Mouse (Mus musculus): ENCODE results near the gene P2ry10. TPM values are rescaled to one million over a fixed set of nuclear protein-coding genes. Genes with fewer than 3 reads are reported as not detected.
"Not testable (repeated sequence)": the region's sequence is repeated elsewhere in the genome, so short reads cannot be mapped to it uniquely, and the experiment has no call there.

P2ry10 gene
- total RNA-seq (2021) = under 1 TPM in 1 of 2 experiments, not detected in 1; 0.28 TPM
- long read RNA-seq, experiment 1 = 0 reads
- long read RNA-seq, experiment 2 = 0 reads

DNA sequence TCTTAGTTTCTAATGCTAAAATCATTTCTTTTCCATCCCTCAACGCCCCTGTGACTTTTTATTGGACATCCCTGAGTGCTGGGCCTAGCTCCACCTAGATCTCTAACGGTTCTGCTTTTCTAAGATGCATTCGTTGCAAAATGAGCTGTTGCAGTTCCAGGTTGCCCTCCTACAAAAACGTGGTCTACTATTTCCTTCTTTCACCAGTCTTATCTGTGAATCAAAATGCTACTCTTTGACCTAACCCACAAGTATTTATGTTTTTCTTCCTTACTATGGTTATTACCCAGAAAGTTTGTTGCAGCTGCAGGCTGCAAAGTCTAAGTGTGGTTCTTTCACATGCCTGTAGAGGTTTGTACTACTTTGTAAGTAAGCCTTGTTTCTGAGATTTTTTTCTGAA is at the start of gene P2ry10:
Gene P2ry10, plus strand, starts transcription at position 316 of the 400 bp plus-strand sequence.
- DNase-seq (ENCODE audit: low spot score in 2 of 2) = no peak

DNA sequence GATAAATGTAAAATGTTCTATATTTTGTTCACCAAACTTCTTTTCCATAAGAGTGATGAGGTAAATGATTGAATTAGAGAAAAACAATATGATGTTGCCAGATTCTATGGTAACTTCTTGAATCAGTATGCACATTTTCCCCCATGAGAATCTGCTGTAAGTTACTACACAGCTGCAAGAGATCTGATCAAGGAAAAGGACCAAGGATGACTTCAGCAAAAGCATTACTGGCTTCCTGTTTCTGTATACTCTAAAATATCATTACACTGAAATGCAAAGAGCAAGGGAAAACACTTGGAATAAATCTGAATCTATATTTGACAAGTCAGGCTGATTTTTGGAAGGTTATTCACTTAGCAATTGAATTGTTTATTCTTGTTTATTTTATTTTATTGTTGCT is 49.1 kb upstream of the P2ry10 start:
- DNase-seq (ENCODE audit: low spot score in 2 of 2) = no peak

DNA sequence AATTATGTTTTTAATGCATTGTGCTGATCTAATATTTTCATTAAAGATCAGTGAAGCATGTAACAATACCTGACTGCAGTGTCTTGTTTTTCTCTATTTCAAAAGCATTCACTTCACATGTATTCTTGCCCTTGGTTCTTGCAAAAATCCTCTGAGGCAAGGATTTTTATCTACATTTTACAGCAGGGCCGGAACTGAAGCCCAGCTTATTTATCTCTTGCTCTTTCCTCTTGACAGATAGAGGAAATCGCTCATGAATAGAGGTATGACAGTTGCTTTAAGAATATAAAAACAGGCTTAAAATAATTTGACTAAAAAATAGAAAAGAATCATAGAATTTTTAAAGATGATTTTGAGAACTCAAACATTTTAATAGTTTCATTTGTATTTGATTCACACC is 48.7 kb upstream of the P2ry10 start:
- DNase-seq (ENCODE audit: low spot score in 2 of 2) = no peak

DNA sequence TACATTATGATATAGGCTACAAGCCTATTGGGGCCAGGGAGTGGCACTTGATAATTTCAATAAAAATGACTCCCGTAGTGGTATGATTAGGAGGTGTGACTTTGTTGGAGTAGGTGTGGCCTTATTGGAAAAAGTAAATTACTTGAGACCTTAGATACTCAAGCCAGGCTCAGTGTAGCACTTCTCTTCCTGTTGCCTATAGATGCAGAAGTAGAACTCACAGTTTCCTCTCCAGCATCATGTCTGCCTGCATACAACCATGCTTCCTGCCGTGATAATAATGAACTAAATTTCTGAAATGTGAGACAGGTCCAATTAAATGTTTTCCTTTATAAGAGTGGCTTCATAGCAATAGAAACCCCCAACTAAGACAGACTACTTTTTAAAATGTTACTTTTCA is 45.9 kb upstream of the P2ry10 start:
- DNase-seq (ENCODE audit: low spot score in 2 of 2) = no peak

DNA sequence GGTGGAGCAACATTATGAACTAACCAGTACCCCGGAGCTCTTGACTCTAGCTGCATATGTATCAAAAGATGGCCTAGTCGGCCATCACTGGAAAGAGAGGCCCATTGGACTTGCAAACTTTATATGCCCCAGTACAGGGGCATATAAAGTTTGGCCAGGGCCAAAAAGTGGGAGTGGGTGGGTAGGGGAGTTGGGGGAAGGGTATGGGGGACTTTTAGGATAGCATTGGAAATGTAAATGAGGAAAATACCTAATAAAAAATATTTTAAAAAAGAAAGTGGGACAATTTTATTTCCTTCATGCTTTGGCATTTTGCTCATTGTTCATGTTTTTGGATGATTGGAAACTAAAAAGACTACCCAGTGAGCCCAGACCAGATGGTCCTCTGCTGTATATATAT is 4.9 kb upstream of the P2ry10 start:
- not testable (repeated sequence) for DNase-seq (ENCODE audit: low spot score in 2 of 2)

DNA sequence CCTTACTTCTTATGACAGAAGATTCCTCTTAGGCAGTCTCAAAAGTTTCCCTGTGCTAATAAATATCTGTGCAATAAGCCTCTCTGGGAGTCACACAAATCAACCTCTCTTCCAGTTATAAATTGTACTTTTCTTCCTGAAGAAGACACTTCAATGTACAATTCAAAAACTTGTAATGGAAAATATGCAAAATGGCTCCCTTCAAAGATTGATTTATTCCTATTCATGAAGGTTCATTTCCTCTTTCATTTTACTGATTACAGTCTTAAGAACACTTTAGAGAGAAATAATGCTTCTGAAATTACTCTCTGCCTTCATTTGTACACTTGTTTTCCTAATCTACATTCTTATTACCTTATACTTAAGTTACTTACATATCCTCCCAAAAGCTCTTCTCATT is 4.0 kb upstream of the P2ry10 start:
- no peak for DNase-seq (ENCODE audit: low spot score in 2 of 2)

DNA sequence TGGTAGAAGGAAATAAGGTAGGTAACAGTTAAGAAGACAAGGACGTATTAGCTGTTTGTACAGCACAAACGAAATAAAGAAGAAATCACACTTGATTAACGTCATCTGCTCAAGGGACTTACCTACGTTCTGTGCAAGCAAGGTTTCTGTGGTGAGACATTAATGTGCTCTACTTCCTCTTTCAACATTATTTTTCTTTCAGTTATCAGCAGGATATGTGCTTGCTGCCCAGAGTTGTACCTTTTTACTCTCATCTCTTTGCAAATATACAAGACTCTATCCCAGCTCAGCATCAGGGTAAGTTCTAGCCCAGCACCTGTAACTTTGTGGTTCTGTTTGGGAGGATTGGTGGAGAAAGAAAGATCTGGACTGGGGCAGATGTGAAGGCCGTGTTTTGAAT is 839 bp downstream of the P2ry10 start:
- no peak for DNase-seq (ENCODE audit: low spot score in 2 of 2)

DNA sequence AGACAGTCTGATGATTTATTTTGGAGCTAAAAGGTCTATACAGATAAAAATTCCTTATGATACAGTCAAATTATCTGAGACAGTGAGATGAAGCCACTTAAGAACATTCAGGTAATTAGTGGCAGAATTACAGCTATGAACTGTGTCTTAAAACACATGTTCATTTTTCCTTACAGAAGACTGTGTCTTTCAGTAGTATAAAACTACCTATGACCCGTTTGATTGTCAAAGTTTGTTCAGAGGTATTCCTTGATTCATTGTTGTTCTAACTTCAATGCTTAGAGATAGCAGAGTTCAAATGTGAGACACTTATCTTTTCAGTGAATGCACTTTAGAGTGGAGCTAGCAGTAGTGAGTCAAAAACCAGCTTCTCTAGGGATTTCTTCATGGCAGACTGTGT is 1.6 kb downstream of the P2ry10 start:
- no peak for DNase-seq (ENCODE audit: low spot score in 2 of 2)

DNA sequence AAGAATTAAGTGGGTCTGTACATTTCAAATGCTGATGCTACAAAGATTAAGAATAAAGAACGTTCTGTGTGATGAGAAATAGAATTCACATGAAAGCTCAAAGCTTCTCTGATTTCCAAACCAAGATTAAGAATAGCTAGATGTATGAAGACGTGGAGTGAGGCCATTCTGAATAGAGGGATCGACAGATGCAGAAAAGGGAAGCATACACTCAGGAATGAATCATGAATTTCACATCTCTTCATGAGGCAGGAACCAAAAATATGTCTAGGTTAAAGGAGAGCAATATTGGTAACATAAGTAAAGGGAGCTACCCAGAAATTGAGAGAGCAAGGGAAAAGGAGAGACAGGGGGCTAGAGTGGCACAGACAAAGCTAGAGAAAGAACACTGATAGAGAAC is 7.3 kb downstream of the P2ry10 start:
- DNase-seq (ENCODE audit: low spot score in 2 of 2) = no peak

DNA sequence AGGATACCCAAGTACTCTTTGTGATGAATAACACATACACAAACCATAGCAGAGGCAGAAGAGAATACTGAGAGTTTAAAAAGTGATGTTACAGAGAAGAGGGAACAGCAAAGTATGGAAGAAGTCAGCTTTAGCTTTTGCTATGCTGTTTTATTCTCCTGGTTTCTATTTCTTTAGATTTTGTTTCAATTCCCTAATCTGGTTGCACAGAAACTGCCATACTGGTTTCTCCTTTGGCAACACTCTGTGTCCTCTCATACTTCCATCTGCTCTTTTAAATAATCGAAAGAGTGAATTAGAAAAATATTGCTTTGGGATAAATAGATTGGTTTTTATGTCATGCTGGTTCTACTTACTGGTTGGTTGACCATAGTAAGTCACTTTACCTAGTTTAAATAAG is 28.0 kb downstream of the P2ry10 start:
- DNase-seq (ENCODE audit: low spot score in 2 of 2) = no peak

DNA sequence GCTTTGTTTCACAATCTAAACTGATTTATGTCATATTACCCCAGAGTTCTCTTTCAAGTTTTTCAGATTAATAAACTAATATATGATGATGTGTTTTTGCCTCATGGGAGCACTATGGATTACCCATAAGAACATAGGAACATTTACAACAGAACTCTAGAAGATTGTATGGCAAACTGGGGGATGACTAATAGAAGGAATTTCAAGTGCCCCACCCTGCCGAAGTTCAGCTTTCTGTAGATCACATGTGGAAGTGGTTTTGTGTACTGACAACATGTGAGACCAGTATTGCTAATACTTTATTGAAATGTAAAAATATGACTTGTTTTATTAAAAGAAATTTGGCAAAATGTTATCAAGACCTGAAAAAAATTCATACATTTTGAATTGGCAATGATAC is 28.7 kb downstream of the P2ry10 start:
- DNase-seq (ENCODE audit: low spot score in 2 of 2) = no peak

DNA sequence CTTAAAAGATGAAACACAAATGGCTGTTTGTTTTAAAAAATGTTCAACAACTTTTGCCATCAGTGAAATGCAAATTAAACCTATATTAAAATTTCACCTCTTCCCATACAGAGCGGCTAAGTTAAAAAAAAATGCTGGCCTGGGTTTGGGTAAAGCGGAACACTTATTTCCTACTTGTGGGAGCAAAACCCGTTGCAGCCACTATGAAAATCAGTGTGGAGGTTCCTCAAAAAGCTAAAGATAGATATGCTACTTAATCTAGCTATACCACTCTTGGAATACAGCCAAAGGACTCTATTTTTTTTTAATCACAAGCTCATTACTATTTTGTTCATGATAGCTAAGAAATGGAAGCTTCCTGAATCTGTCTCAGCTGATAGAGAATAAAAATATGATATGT is 54.9 kb downstream of the P2ry10 start:
- no peak for DNase-seq (ENCODE audit: low spot score in 2 of 2)

DNA sequence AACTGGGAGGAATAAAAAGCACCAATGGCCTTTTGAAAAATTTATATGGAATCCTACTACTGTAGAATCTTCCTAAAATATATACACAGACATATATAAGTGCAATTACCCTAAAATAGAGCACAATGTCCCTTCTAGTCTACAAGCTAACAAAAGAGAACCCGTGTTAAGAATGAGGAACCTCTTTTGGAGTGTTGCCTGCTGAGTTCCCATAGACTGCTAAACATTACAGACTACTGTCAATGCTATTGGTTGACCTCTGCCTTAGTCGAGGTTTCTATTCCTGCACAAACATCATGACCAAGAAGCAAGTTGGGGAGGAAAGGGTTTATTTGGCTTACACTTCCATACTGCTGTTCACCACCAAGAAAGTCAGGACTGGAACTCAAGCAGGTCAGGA is 55.6 kb downstream of the P2ry10 start:
- DNase-seq (ENCODE audit: low spot score in 2 of 2) = no peak

DNA sequence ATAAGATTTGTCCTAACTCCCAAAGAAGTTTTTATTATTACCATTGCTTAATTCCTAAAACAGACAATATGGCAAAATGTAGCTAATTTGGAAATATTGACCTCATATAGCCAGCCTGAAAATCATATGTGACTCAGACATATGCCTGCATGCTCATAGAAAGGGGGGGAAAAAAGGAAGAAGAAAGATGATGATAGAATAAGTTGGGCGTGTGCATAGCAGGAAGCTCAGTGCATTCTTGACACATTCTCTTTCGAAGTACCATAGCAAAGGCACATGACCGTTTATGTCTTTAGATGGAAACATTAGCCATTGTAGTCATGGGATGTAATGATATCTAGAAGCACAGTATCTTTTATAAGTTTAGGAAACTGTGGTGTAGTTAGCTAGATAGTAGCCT is 60.4 kb downstream of the P2ry10 start, which contains the start of gene P2ry10b:
Gene P2ry10b, plus strand, starts transcription at position 247 of the 400 bp plus-strand sequence.
- no peak for DNase-seq (ENCODE audit: low spot score in 2 of 2)

DNA sequence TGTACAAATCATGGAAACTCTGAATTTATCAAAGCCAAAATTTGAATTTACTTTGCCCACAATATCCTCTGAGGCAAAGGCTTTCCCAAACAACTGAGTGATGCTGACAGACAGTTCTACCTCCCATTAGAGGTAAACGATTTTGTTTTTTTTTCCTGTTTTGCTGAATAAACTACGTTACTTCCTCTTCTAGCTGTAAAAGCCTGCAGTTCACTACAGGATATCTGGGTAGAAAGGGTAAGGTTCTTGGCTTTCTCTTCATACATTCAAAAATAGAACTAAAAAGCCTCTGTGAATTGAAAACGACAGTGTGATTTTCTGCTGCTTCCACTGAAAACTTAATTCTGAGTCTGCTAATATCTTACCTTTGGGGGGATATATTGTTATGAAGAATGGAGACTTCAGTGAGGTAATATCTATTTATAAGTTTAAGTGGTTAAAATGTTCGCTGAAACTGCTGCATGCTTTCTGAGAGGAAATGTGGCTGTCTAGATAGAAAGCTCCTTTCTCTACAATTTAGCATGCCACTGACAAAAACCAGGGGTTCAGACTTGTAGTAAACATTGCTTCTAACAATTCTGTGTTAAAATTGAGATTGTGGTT is 61.2 kb downstream of the P2ry10 start:
- no peak for DNase-seq (ENCODE audit: low spot score in 2 of 2)

DNA sequence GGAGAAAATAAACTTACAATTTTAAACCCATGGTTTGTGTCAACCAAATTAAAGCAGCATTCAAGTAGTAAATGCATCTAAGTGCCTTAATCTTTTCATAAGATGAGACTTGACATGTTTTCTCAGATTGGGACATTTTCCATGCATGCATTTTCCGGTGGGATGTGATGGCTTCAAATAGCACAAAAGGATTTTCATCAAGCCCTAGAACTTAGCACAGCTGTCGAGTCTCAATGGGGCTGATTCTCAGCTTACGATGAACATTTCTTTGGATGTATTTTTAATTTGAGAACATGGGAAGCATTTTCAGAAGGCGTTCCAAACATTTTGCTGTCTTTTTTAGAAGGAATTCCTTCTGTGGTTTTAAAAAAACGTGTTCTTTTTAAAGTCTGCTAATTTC is 61.7 kb downstream of the P2ry10 start:
- no peak for DNase-seq (ENCODE audit: low spot score in 2 of 2)

DNA sequence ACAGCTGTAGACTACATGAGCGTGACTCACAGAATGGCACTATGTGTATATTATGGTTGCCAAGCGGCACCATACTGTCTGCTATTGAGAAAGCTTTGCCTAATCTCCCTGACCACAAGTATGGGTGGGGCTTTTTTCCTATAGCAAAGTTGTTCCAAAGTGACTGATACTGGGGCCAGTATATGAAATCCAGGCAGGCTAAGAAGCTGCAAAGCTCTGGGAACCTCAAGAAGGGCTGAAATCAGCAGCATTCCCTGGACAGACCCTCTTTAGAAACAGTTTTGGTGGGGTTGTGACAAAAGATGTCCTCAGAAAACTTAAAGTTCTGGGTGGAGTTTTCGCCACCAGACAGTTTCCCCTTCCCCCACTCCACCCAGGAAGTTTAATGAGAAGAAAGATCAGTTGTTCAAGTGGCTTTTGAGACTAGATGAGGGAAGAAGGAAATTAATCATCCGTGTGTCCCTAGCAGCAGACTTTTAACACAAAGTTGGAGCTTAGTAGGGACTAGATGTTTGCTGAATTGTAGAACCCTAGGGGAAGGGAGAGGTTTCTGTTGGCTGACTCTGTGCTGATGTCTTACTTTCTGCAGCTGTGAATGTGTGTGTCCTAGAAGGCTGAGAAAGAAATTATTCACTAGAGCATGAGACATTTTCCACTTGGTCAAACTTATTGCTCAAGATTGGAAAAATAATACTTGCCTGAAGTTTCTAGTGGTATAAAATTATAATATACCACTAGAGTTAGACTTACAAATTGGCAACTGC is 62.6 kb downstream of the P2ry10 start:
- DNase-seq (ENCODE audit: low spot score in 2 of 2) = no peak

Other genes with a start within 250 kb of the P2ry10 start
- 1 to 10 TPM; 4.6 to 5.8 TPM for gene Rtl3, start 247.8 kb upstream of the P2ry10 start, total RNA-seq (2021)
- gene Lpar4, start 167.9 kb upstream of the P2ry10 start, total RNA-seq (2021) = 1 to 10 TPM; 5.8 to 7.7 TPM
- gene P2ry10b, start 60.4 kb downstream of the P2ry10 start, total RNA-seq (2021) = 1 to 10 TPM; 1.8 to 2.0 TPM
- under 1 TPM in 1 of 2 experiments, not detected in 1; 0.17 TPM for gene Gpr174, start 167.4 kb downstream of the P2ry10 start, total RNA-seq (2021)